Mouse (Mus musculus) layer of hippocampus, adult 2 months (tissue): ENCODE data around the gene Nek6. TPM values are rescaled to one million over a fixed set of nuclear protein-coding genes. Genes with fewer than 3 reads are reported as not detected.

ENCODE experiments used
- DNase-seq, 2 experiments: peaks; one replicate each; pipeline ENCODE4 v3.0.0; 2022; ENCODE audit warnings: low spot score in 2 of 2
- H3K27ac ChIP-seq: fragments of 200-600 bp; 2 replicates; pipeline ENCODE4 v1.8.1; 2022
- H3K4me3 ChIP-seq: fragments of 200-600 bp; 2 replicates; pipeline ENCODE4 v1.8.1; 2022; ENCODE audit warnings: mild to moderate bottlenecking
- CTCF ChIP-seq: fragments of 200-600 bp; conservative IDR thresholded peaks from 2 replicates; pipeline ENCODE4 v1.8.1; 2022; ENCODE audit warnings: antibody characterized with exemption, mild to moderate bottlenecking, moderate library complexity
- long read RNA-seq, 2 experiments: library from polyadenylated mRNA; stranded (forward); transcript quantifications; one replicate each; pipeline ENCODE4 v2.0.0; 2021; ENCODE audit warnings: borderline mapping rate in 2 of 2
- total RNA-seq, 2 experiments: library from RNA; stranded (reverse); gene quantifications; 2 replicates each; pipeline ENCODE4 v1.2.3; 2021

Gene Nek6
- 10 to 100 TPM; 41.6 to 44.8 TPM for total RNA-seq
- long read RNA-seq, experiment 1, full-length matches to known transcripts, result 62 of 71 reads
- long read RNA-seq, experiment 1, partial matches to known transcripts, result 5 of 71 reads
- long read RNA-seq, experiment 1, other reads (novel, unspliced or antisense), result 4 of 71 reads
- long read RNA-seq, experiment 2, full-length matches to known transcripts, result 90 of 96 reads
- long read RNA-seq, experiment 2, partial matches to known transcripts, result 1 of 96 reads
- long read RNA-seq, experiment 2, other reads (novel, unspliced or antisense), result 5 of 96 reads

- TF ChIP-seq CTCF, result no peak
- peak; percentile 24 to 56 for DNase-seq
- Histone ChIP-seq H3K27ac (peak within 1 kb of the TSS; percentile 89), H3K4me3 (peak within 1 kb of the TSS; percentile 84)
Observed at GRCm38 (mm10) chr2:38511487-38512307, at the start of gene Nek6. Gene Nek6 (plus strand): TSS chr2:38511643.

- DNase-seq, result no peak
- Histone ChIP-seq H3K4me3 (no peak overlapping the region), H3K27ac (no peak overlapping the region)
- TF ChIP-seq CTCF, result no peak
Observed at GRCm38 (mm10) chr2:38462323-38462722, 49.1 kb upstream of the Nek6 start.

GRCm38 (mm10) chr2:38468845-38469244 is 42.6 kb upstream of the Nek6 start:
- H3K4me3 ChIP-seq, result no peak overlapping the region
- DNase-seq, result no peak
- no peak overlapping the region for H3K27ac ChIP-seq
- no peak for TF ChIP-seq CTCF

- no peak for DNase-seq
- H3K27ac ChIP-seq, result no peak overlapping the region
- no peak for TF ChIP-seq CTCF
- no peak overlapping the region for H3K4me3 ChIP-seq
Observed at GRCm38 (mm10) chr2:38471745-38472144, 39.7 kb upstream of the Nek6 start.

GRCm38 (mm10) chr2:38472829-38473228 is 38.6 kb upstream of the Nek6 start:
- no peak for TF ChIP-seq CTCF
- DNase-seq, result no peak
- Histone ChIP-seq H3K27ac (no peak overlapping the region), H3K4me3 (no peak overlapping the region)

GRCm38 (mm10) chr2:38476871-38477496 is 34.5 kb upstream of the Nek6 start:
- Histone ChIP-seq H3K27ac (no peak overlapping the region), H3K4me3 (no peak overlapping the region)
- no peak for DNase-seq
- TF ChIP-seq CTCF, result no peak

- no peak overlapping the region for H3K27ac ChIP-seq
- DNase-seq, result no peak
- no peak overlapping the region for H3K4me3 ChIP-seq
- TF ChIP-seq CTCF, result no peak
Observed at GRCm38 (mm10) chr2:38477497-38477873, 34.0 kb upstream of the Nek6 start.

GRCm38 (mm10) chr2:38478683-38479082 is 32.8 kb upstream of the Nek6 start:
- no peak for TF ChIP-seq CTCF
- no peak for DNase-seq
- Histone ChIP-seq H3K4me3 (no peak overlapping the region), H3K27ac (no peak overlapping the region)

GRCm38 (mm10) chr2:38479541-38479940 is 31.9 kb upstream of the Nek6 start:
- H3K4me3 ChIP-seq, result no peak overlapping the region
- no peak for DNase-seq
- no peak for TF ChIP-seq CTCF
- no peak overlapping the region for H3K27ac ChIP-seq

GRCm38 (mm10) chr2:38481166-38481778 is 30.2 kb upstream of the Nek6 start:
- TF ChIP-seq CTCF, result no peak
- Histone ChIP-seq H3K27ac (peak overlapping the region; percentile 43; the same call in 1 of the 2 replicates), H3K4me3 (no peak overlapping the region)
- DNase-seq, result no peak

GRCm38 (mm10) chr2:38482122-38482521 is 29.3 kb upstream of the Nek6 start:
- H3K27ac ChIP-seq, result peak overlapping the region; percentile 43; the same call in 1 of the 2 replicates
- no peak overlapping the region for H3K4me3 ChIP-seq
- no peak for DNase-seq
- TF ChIP-seq CTCF, result peak; percentile 52

- H3K4me3 ChIP-seq, result no peak overlapping the region
- no peak for DNase-seq
- no peak for TF ChIP-seq CTCF
- peak overlapping the region; percentile 43; the same call in 1 of the 2 replicates for H3K27ac ChIP-seq
Observed at GRCm38 (mm10) chr2:38483058-38483704, 28.3 kb upstream of the Nek6 start.
